Mouse (Mus musculus) CH12.LX (cell line): ENCODE data around the gene Fam219b. TPM values are rescaled to one million over a fixed set of nuclear protein-coding genes. Genes with fewer than 3 reads are reported as not detected.

Source experiments
- DNase-seq: peaks from one replicate; pipeline ENCODE4 v3.0.0-alpha.2; 2013; ENCODE audit errors: extremely low read depth
- H3K27ac ChIP-seq: 2 replicates; pipeline ENCODE4 v1.5.1; 2012; ENCODE audit warnings: low read depth, mild to moderate bottlenecking, control low read depth, moderate library complexity; ENCODE audit not compliant: insufficient read depth
- H3K27me3 ChIP-seq: replicated peaks from 2 replicates; pipeline ENCODE3; 2012; ENCODE audit warnings: inconsistent platforms
- H3K36me3 ChIP-seq, 2 experiments: replicated peaks in 1 of 2; 2 replicates each; pipeline versions ENCODE3 to v1.6.1; 2012; ENCODE audit warnings: inconsistent platforms in 1 of 2, low read length in 1 of 2, mild to moderate bottlenecking in 1 of 2, mixed read lengths in 1 of 2, moderate library complexity in 1 of 2; ENCODE audit not compliant: control insufficient read depth in 1 of 2, insufficient read depth in 1 of 2
- H3K4me1 ChIP-seq, 2 experiments: 2 replicates each; pipeline ENCODE4 v1.6.1; 2012; ENCODE audit warnings: inconsistent platforms in 1 of 2, moderate library complexity in 1 of 2; ENCODE audit not compliant: insufficient read depth in 2 of 2, control insufficient read depth in 1 of 2
- H3K4me2 ChIP-seq: 2 replicates; pipeline ENCODE4 v1.6.1; 2012; ENCODE audit warnings: low read depth, mild to moderate bottlenecking, control low read depth; ENCODE audit not compliant: poor library complexity, insufficient read depth, severe bottlenecking
- H3K4me3 ChIP-seq, 3 experiments: fragments of 150-350 bp in 1 of 3; sonication (generic) in 1 of 3; replicated peaks in 1 of 3; 2 replicates each; pipeline versions ENCODE3 to v1.5.1; 2011 to 2012; ENCODE audit warnings: low read depth in 2 of 3, low read length in 2 of 3, mild to moderate bottlenecking in 2 of 3, moderate library complexity in 2 of 3, control low read depth in 1 of 3, improper control_type of control experiment in 1 of 3, inconsistent platforms in 1 of 3, mixed read lengths in 1 of 3; ENCODE audit not compliant: poor library complexity in 1 of 3
- H3K79me2 ChIP-seq: replicated peaks from 2 replicates; pipeline ENCODE4 v1.6.1; 2012; ENCODE audit warnings: mild to moderate bottlenecking, moderate library complexity; ENCODE audit not compliant: control insufficient read depth, poor library complexity, insufficient read depth, severe bottlenecking; ENCODE audit errors: extremely low read depth
- H3K9ac ChIP-seq: 2 replicates; pipeline ENCODE4 v1.6.1; 2012; ENCODE audit warnings: low read depth, mild to moderate bottlenecking, control low read depth, moderate library complexity; ENCODE audit not compliant: insufficient read depth
- H3K9me3 ChIP-seq: replicated peaks from 2 replicates; pipeline ENCODE3; 2012; ENCODE audit warnings: low read length, inconsistent platforms, mixed read lengths
- CHD1 ChIP-seq: IDR thresholded peaks from 2 replicates; pipeline ENCODE4 v1.6.1; 2012; ENCODE audit warnings: low read depth, low read length, improper control_type of control experiment, inconsistent platforms
- CHD2 ChIP-seq: IDR thresholded peaks from 2 replicates; pipeline ENCODE4 v1.6.1; 2011; ENCODE audit warnings: low read length, improper control_type of control experiment
- CTCF ChIP-seq, 2 experiments: IDR thresholded peaks in 1 of 2; conservative IDR thresholded peaks in 1 of 2; 2 replicates each; pipeline ENCODE4 v1.5.1; 2011 to 2012; ENCODE audit warnings: low read depth in 2 of 2, low read length in 2 of 2, improper control_type of control experiment in 1 of 2, inconsistent platforms in 1 of 2, mild to moderate bottlenecking in 1 of 2, moderate library complexity in 1 of 2
- ELF1 ChIP-seq: IDR thresholded peaks from 2 replicates; pipeline ENCODE4 v1.6.1; 2014; ENCODE audit warnings: low read depth, mild to moderate bottlenecking, inconsistent platforms, low read length, improper control_type of control experiment
- EP300 ChIP-seq: IDR thresholded peaks from 2 replicates; pipeline ENCODE4 v1.6.1; 2011; ENCODE audit warnings: low read length, improper control_type of control experiment
- ETS1 ChIP-seq: conservative IDR thresholded peaks from 2 replicates; pipeline ENCODE4 v1.6.1; 2012; ENCODE audit warnings: low read depth, mild to moderate bottlenecking, inconsistent platforms, low read length, improper control_type of control experiment, moderate library complexity
- IRF4 ChIP-seq: IDR thresholded peaks from 2 replicates; pipeline ENCODE4 v1.6.1; 2014; ENCODE audit warnings: low read depth, mild to moderate bottlenecking, inconsistent platforms, low read length, improper control_type of control experiment
- MAFK ChIP-seq: IDR thresholded peaks from 2 replicates; pipeline ENCODE4 v1.6.1; 2011; ENCODE audit warnings: low read length, improper control_type of control experiment; ENCODE audit not compliant: insufficient replicate concordance
- MAX ChIP-seq: IDR thresholded peaks from 2 replicates; pipeline ENCODE4 v1.6.1; 2011; ENCODE audit warnings: low read length, improper control_type of control experiment
- MAZ ChIP-seq: IDR thresholded peaks from 2 replicates; pipeline ENCODE4 v1.6.1; 2012; ENCODE audit warnings: low read depth, mild to moderate bottlenecking, inconsistent platforms, low read length, improper control_type of control experiment, moderate library complexity
- MXI1 ChIP-seq: IDR thresholded peaks from 2 replicates; pipeline ENCODE4 v1.6.1; 2011; ENCODE audit warnings: mild to moderate bottlenecking, low read depth, low read length, improper control_type of control experiment
- MYC ChIP-seq: IDR thresholded peaks from 2 replicates; pipeline ENCODE4 v1.6.1; 2011; ENCODE audit warnings: low read depth, mild to moderate bottlenecking, improper control_type of control experiment, low read length
- POLR2AphosphoS2 ChIP-seq: IDR thresholded peaks from 2 replicates; pipeline ENCODE4 v1.6.1; 2011; ENCODE audit warnings: low read depth, low read length, improper control_type of control experiment
- RCOR1 ChIP-seq: conservative IDR thresholded peaks from 2 replicates; pipeline ENCODE4 v1.6.1; 2012; ENCODE audit warnings: low read depth, mild to moderate bottlenecking, inconsistent platforms, low read length, improper control_type of control experiment
- SIN3A ChIP-seq: IDR thresholded peaks from 2 replicates; pipeline ENCODE4 v1.6.1; 2012; ENCODE audit warnings: low read length, improper control_type of control experiment, inconsistent platforms
- TCF12 ChIP-seq: IDR thresholded peaks from 2 replicates; pipeline ENCODE4 v1.6.1; 2014; ENCODE audit warnings: low read depth, mild to moderate bottlenecking, inconsistent platforms, low read length, improper control_type of control experiment
- USF2 ChIP-seq: conservative IDR thresholded peaks from 2 replicates; pipeline ENCODE4 v1.6.1; 2011; ENCODE audit warnings: low read depth, low read length, improper control_type of control experiment
- ZC3H11A ChIP-seq: IDR thresholded peaks from 2 replicates; pipeline ENCODE4 v1.6.1; 2012; ENCODE audit warnings: low read depth, mild to moderate bottlenecking, inconsistent platforms, low read length, improper control_type of control experiment
- ZKSCAN1 ChIP-seq: IDR thresholded peaks from 2 replicates; pipeline ENCODE4 v1.6.1; 2012; ENCODE audit warnings: low read depth, inconsistent platforms, low read length, improper control_type of control experiment, borderline replicate concordance
- ZMIZ1 ChIP-seq: IDR thresholded peaks from 2 replicates; pipeline ENCODE4 v1.6.1; 2012; ENCODE audit warnings: low read depth, mild to moderate bottlenecking, inconsistent platforms, low read length, improper control_type of control experiment
- ZNF384 ChIP-seq: IDR thresholded peaks from 2 replicates; pipeline ENCODE4 v1.6.1; 2012; ENCODE audit warnings: low read depth, low read length, improper control_type of control experiment, inconsistent platforms
- dilution Hi-C: fragments of 300-500 bp; cut with MboI; formaldehyde crosslinking; loops from 2 replicates; pipeline ENCODE4 v1.14.3; 2020; ENCODE audit warnings: low sequenced_read_pairs; ENCODE audit not compliant: extremely low pct_unique_long_range_greater_than_20kb, extremely low pct_ligation_motif_present
- in situ Hi-C: fragments of 300-500 bp; cut with MboI; formaldehyde crosslinking; loops from 3 replicates; pipeline ENCODE4 v1.14.3; 2019; ENCODE audit warnings: low sequenced_read_pairs, low pct_ligation_motif_present, low pct_unique_long_range_greater_than_20kb, mixed read lengths
- polyA plus RNA-seq: library from polyadenylated mRNA; unstranded; fragments of >175 nt; gene quantifications from 2 replicates; pipeline ENCODE4 v1.2.1, GENCODE M21; 2012; ENCODE audit warnings: low read depth; ENCODE audit not compliant: insufficient read length
- total RNA-seq, 2 experiments: library from RNA; depleted of rRNA; stranded (reverse); fragments of 300-350 nt in 1 of 2; fragments of >200 nt in 1 of 2; gene quantifications; 2 replicates each; pipeline ENCODE4 v1.2.3; 2012 to 2014

Fam219b gene
- total and polyA plus RNA-seq, 3 experiments: 8.3 to 10.6 (median 9.2) TPM

DNA sequence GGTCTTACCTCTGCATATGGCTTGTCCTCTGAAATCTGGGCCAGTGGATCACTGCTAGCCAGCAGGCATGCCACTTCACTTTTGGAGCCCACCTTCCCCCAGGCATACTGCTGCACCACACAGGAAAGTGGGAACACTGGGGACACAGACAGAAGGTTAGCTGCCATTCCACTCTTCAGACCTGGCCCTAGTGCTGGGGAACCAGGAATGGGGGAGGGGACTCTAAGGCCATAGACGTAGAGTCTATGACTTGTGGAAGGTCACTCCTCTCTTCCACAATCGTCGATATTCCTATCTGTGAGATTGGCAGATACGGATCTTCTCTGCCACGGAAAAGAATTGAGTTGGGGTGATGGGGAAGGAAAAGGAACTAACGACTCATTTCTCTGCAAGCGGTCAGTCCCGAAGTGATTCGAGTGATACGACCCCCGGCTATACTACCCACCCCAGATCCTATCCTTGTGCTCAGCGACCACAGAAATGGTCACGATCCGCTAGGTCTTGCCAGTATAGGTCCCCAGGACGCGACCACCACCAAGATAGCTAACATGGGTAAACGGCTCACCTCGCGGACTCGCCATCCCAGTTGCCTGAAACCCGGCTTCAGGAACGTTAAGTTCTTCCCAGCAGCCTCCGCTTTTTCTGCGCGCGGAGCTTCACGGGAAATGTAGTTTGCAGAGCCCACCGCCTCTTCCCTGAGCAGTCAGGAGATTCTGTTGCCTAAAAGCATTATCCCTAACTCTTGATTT lies 15.0 kb downstream of the Fam219b start, which contains the start of gene Mpi (continued):
- TF ChIP-seq SIN3A (peak; percentile 92), MYC (peak; percentile 65; the same call in 1 of the 2 replicates), MAX (0 out of 2 replicates have a peak, but pooled peaks have one; percentile 33), EP300 (0 out of 2 replicates have a peak, but pooled peaks have one; percentile 18), MAFK (no peak), IRF4 (0 out of 2 replicates have a peak, but pooled peaks have one; percentile 33), CTCF (conservative IDR thresholded peaks at IDR 0.05 in 1 of 2, IDR thresholded peaks at IDR 0.05 in 1 of 2; ENCODE audit: low read depth in 2 of 2, low read length in 2 of 2) (no peak), USF2 (no peak), ZC3H11A (no peak), CHD2 (peak; percentile 59; the same call in 1 of the 2 replicates), ZNF384 (no peak)

DNA sequence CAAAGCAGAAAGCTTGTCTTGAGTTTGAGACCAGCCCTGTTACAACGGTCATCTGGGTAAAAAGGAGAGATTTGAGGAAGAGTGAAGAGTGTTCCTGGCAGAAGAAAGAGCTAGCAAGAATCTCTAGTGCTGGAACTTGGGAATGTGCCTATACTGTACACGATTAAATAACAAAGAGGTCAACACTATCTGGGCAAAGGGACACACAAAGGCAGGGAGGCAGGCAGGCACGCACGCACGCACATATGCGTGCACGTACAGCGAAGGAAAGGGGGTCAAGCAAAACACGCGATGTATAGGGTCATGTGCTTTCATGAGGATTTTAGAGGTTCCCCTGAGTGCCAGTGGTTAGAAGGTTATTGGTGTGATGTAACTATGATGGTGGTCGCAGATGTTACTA lies 15.8 kb downstream of the Fam219b start:
- no peak for DNase-seq
- Histone ChIP-seq H3K4me2 (peak overlapping the region; percentile 14; the same call in 1 of the 2 replicates), H3K79me2 (no peaks in the 10 kb centered on the region), H3K36me3 (peaks cover 18 to 28% of the 10 kb centered on the region in 2 experiments), H3K9ac (0 out of 2 replicates have a peak overlapping the region, but pooled peaks have one; percentile 66), H3K9me3 (no peaks in the 10 kb centered on the region), H3K27ac (no peak overlapping the region), H3K4me1 (peaks cover 5 to 33% of the 10 kb centered on the region in 2 experiments), H3K27me3 (no peaks in the 10 kb centered on the region)
- dilution Hi-C loops: no loop called here
- TF ChIP-seq IRF4 (no peak), MAZ (no peak), MXI1 (no peak), SIN3A (no peak), ELF1 (no peak), CHD1 (no peak), CHD2 (no peak), ZKSCAN1 (no peak), RCOR1 (no peak), ZNF384 (no peak), POLR2AphosphoS2 (no peak), ZMIZ1 (no peak), TCF12 (no peak), ETS1 (no peak)
- TF ChIP-seq, all 38 proteins: peak for 0
- H3K4me3 ChIP-seq: no peak overlapping the region
- in situ Hi-C loops: no loop called here
